Mouse (Mus musculus) lung, embryonic 14.5 days (tissue): ENCODE results near the gene Tns3. TPM values are rescaled to one million over a fixed set of nuclear protein-coding genes. Genes with fewer than 3 reads are reported as not detected.
A peak's percentile ranks its signal among the peaks of the same experiment; 100 is the strongest.

Experiments used
- ATAC-seq: fragments of 200-750 bp; cut with Nextera tagmentation; 2 replicates; pipeline ENCODE4 v1.8.0; 2017; ENCODE audit warnings: mild to moderate bottlenecking, moderate TSS enrichment, moderate library complexity; ENCODE audit not compliant: insufficient read depth
- DNase-seq: peaks from one replicate; pipeline ENCODE4 v3.0.0-alpha.2; 2015
- H3K27ac ChIP-seq: fragments of 300-500 bp; sonication (generic); 2 replicates; pipeline ENCODE4 v1.5.1; 2014; ENCODE audit warnings: low read depth, mild to moderate bottlenecking, moderate library complexity
- H3K27me3 ChIP-seq: fragments of 300-500 bp; sonication (generic); 2 replicates; pipeline ENCODE4 v1.6.1; 2014; ENCODE audit warnings: low read length, control low read depth; ENCODE audit not compliant: insufficient read depth
- H3K36me3 ChIP-seq: fragments of 300-500 bp; sonication (generic); 2 replicates; pipeline ENCODE4 v1.6.1; 2014; ENCODE audit warnings: control low read depth; ENCODE audit not compliant: insufficient read depth
- H3K4me1 ChIP-seq: fragments of 300-500 bp; sonication (generic); 2 replicates; pipeline ENCODE4 v1.6.1; 2014; ENCODE audit warnings: antibody characterized with exemption, control low read depth; ENCODE audit not compliant: insufficient read depth
- H3K4me2 ChIP-seq: fragments of 300-500 bp; sonication (generic); 2 replicates; pipeline ENCODE4 v1.6.1; 2014; ENCODE audit warnings: mild to moderate bottlenecking
- H3K4me3 ChIP-seq: fragments of 300-500 bp; sonication (generic); 2 replicates; pipeline ENCODE4 v1.5.1; 2014; ENCODE audit warnings: low read depth, low read length
- H3K9ac ChIP-seq: fragments of 300-500 bp; sonication (generic); 2 replicates; pipeline ENCODE4 v1.6.1; 2014
- H3K9me3 ChIP-seq: fragments of 300-500 bp; sonication (generic); 2 replicates; pipeline ENCODE4 v1.6.1; 2016; ENCODE audit warnings: low read depth, low read length, control low read depth
- CTCF ChIP-seq: IDR thresholded peaks from 2 replicates; pipeline ENCODE4 v1.5.1; 2016; ENCODE audit warnings: antibody characterized with exemption, low read depth
- WGBS: fragments of 180-500 bp; shearing (Covaris S2); extraction: QIAGEN DNeasy Blood & Tissue Kit; methylation state at CpG from one replicate; pipeline ENCODE4 v1.1.7; 2014; 5-methylcytosine and 5-hydroxymethylcytosine counted together
- polyA plus RNA-seq: library from polyadenylated mRNA; unstranded; fragments of >200 nt; fragmentation: Nextera tagmentation; extraction: Ambion mirVana; gene quantifications from 2 replicates; pipeline ENCODE4 v1.2.1, GENCODE M21; 2014

Tns3 gene
- polyA plus RNA-seq, 1 experiment from 2014 or later, result 41.0 TPM

GRCm38 (mm10) chr11:8424342-8425225, 239.8 kb downstream of the Tns3 start:
- WGBS, result 29% methylated on average over 13 of the region's 13 CpGs
- Histone ChIP-seq H3K9ac (no peak overlapping the region), H3K27me3 (no peaks in the 10 kb centered on the region), H3K4me3 (no peak overlapping the region), H3K4me2 (peak overlapping the region; percentile 40), H3K9me3 (no peaks in the 10 kb centered on the region), H3K27ac (peak overlapping the region; percentile 54), H3K4me1 (peaks cover 8% of the 10 kb centered on the region), H3K36me3 (peaks cover 4% of the 10 kb centered on the region; the same call in 1 of the 2 replicates)
- TF ChIP-seq CTCF, result peak; percentile 97
- ATAC-seq, result peak; percentile 89
- DNase-seq, result peak; percentile 93

GRCm38 (mm10) chr11:8405225-8405899, 259.0 kb downstream of the Tns3 start:
- no peaks in the 10 kb centered on the region for H3K4me1 ChIP-seq
- ATAC-seq, result peak; percentile 85
- 24% methylated on average over 18 of the region's 18 CpGs for WGBS
- peak; percentile 94 for TF ChIP-seq CTCF
- no peak overlapping the region for H3K4me3 ChIP-seq
- H3K36me3 ChIP-seq, result no peaks in the 10 kb centered on the region
- no peaks in the 10 kb centered on the region for H3K27me3 ChIP-seq
- H3K27ac ChIP-seq, result no peak overlapping the region
- peak; percentile 93 for DNase-seq
- no peak overlapping the region for H3K9ac ChIP-seq
- H3K9me3 ChIP-seq, result no peaks in the 10 kb centered on the region
- H3K4me2 ChIP-seq, result no peak overlapping the region

- no peak overlapping the region for H3K27ac ChIP-seq
- H3K9ac ChIP-seq, result no peak overlapping the region
- H3K4me2 ChIP-seq, result no peak overlapping the region
- no peaks in the 10 kb centered on the region for H3K27me3 ChIP-seq
- no peak for TF ChIP-seq CTCF
- H3K4me3 ChIP-seq, result no peak overlapping the region
- 88% methylated on average over 7 of the region's 7 CpGs for WGBS
- ATAC-seq (no peak), DNase-seq (no peak)
- H3K4me1 ChIP-seq, result no peaks in the 10 kb centered on the region
- H3K9me3 ChIP-seq, result no peaks in the 10 kb centered on the region
- H3K36me3 ChIP-seq, result no peaks in the 10 kb centered on the region
Measured at GRCm38 (mm10) chr11:8401328-8401727, 263.0 kb downstream of the Tns3 start.

- H3K9me3 ChIP-seq, result no peaks in the 10 kb centered on the region
- ATAC-seq, result no peak
- no peak for DNase-seq
Measured at GRCm38 (mm10) chr11:8396329-8396728, 268.0 kb downstream of the Tns3 start.

GRCm38 (mm10) chr11:8391564-8391963, 272.8 kb downstream of the Tns3 start:
- Histone ChIP-seq H3K27me3 (no peaks in the 10 kb centered on the region), H3K9ac (no peak overlapping the region), H3K36me3 (no peaks in the 10 kb centered on the region), H3K4me2 (no peak overlapping the region), H3K4me3 (no peak overlapping the region), H3K4me1 (no peaks in the 10 kb centered on the region), H3K9me3 (no peaks in the 10 kb centered on the region), H3K27ac (no peak overlapping the region)
- DNase-seq, result peak; percentile 47
- peak; percentile 70; the same call in 1 of the 2 replicates for ATAC-seq
- 39% methylated on average over 5 of the region's 5 CpGs for WGBS
- TF ChIP-seq CTCF, result no peak

More at GRCm38 (mm10) chr11:8396329-8396728, 268.0 kb downstream of the Tns3 start:
- Histone ChIP-seq H3K4me2 (no peak overlapping the region), H3K9ac (no peak overlapping the region), H3K4me3 (no peak overlapping the region), H3K4me1 (no peaks in the 10 kb centered on the region), H3K27ac (no peak overlapping the region), H3K27me3 (no peaks in the 10 kb centered on the region), H3K36me3 (no peaks in the 10 kb centered on the region)
- no peak for TF ChIP-seq CTCF
- 77% methylated on average over 7 of the region's 7 CpGs for WGBS

GRCm38 (mm10) chr11:8385891-8386405, 278.4 kb downstream of the Tns3 start:
- no peaks in the 10 kb centered on the region for H3K27me3 ChIP-seq
- ATAC-seq, result no peak
- 88% methylated on average over 7 of the region's 7 CpGs for WGBS

More at GRCm38 (mm10) chr11:8385891-8386405, 278.4 kb downstream of the Tns3 start:
- no peak for DNase-seq
- H3K36me3 ChIP-seq, result no peaks in the 10 kb centered on the region
- no peak overlapping the region for H3K4me3 ChIP-seq
- no peak overlapping the region for H3K27ac ChIP-seq
- H3K9ac ChIP-seq, result no peak overlapping the region
- H3K4me1 ChIP-seq, result no peaks in the 10 kb centered on the region
- no peaks in the 10 kb centered on the region for H3K9me3 ChIP-seq
- no peak for TF ChIP-seq CTCF
- H3K4me2 ChIP-seq, result no peak overlapping the region
